Mouse (Mus musculus): Measurements from ENCODE around the gene Vmn1r107.
"Not testable (repeated sequence)": the region's sequence is repeated elsewhere in the genome, so short reads cannot be mapped to it uniquely, and the experiment has no call there.

Gene Vmn1r107

DNA sequence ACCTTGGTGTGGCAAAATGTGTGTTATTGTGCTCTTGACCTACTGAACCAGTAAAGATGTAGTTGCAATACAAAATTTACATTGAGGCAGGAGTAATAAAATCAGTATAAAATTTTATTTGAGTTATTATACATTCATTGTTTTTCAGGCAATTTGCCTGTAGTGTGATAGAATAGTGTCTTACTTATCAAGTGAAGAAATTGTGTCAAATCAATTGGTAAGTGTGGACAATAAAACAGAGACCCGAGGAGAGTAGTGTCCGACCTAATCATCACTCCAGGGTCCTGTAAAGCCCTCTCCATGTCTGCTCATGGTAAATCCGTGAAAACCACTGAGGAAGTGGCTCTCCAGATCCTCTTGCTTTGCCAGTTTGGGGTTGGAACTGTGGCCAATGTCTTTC is at the start of gene Vmn1r107:
TSS of gene Vmn1r107 (plus strand) at position 301 of the 400 bp plus-strand sequence.
- CTCF ChIA-PET, result not testable (repeated sequence)

DNA sequence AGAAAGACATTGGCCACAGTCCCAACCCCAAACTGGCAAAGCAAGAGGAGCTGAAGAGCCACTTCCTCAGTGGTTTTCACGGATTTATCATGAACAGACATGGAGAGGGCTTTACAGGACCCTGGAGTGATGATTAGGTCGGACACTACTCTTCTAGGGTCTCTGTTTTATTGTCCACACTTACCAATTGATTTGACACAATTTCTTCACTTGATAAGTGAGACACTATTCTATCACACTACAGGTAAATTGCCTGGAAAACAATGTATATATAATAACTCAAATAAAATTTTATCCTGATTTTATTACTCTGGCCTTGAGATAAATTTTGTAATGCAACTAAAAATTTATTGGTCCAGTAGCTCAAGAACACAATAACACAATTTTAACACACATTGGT is 34.4 kb downstream of the Vmn1r107 start, which contains the start of gene Vmn1r111:
TSS of gene Vmn1r111 (minus strand) at position 101 of the 400 bp plus-strand sequence.
- CTCF ChIA-PET, result not testable (repeated sequence)
